Mouse (Mus musculus) c-Kit-positive CD71-negative TER-119-negative erythroid progenitor cells, embryonic 14.5 days (primary cell): ENCODE measurements around the gene Ptpro.

Source experiments
- DNase-seq: peaks from one replicate; pipeline ENCODE4 v3.0.0-alpha.2; 2013; ENCODE audit warnings: low read depth

The Ptpro gene

GRCm38 (mm10) chr6:137498781-137499180 is 246.7 kb downstream of the Ptpro start:
- DNase-seq: no peak

- DNase-seq: no peak
Measured at GRCm38 (mm10) chr6:137503009-137503408, 250.9 kb downstream of the Ptpro start.

- no peak for DNase-seq
Measured at GRCm38 (mm10) chr6:137503462-137503861, 251.3 kb downstream of the Ptpro start.

GRCm38 (mm10) chr6:137504052-137504451 is 251.9 kb downstream of the Ptpro start:
- no peak for DNase-seq

- DNase-seq: no peak
Measured at GRCm38 (mm10) chr6:137505555-137506227, 253.6 kb downstream of the Ptpro start.

- no peak for DNase-seq
Measured at GRCm38 (mm10) chr6:137506563-137506962, 254.4 kb downstream of the Ptpro start.

- DNase-seq: no peak
Measured at GRCm38 (mm10) chr6:137508936-137509335, 256.8 kb downstream of the Ptpro start.

- no peak for DNase-seq
Measured at GRCm38 (mm10) chr6:137509341-137510045, 257.4 kb downstream of the Ptpro start.

- DNase-seq: no peak
Measured at GRCm38 (mm10) chr6:137512753-137513152, 260.6 kb downstream of the Ptpro start.
